Mouse (Mus musculus): ENCODE measurements around the gene Tnfsf14.

Tnfsf14 gene

GRCm38 (mm10) chr17:57201841-57202724, 8.1 kb upstream of the Tnfsf14 start:
- no peak for DNase-seq (ENCODE audit: low read depth, low spot score)

- no peak for DNase-seq (ENCODE audit: low read depth, low spot score)
Observed at GRCm38 (mm10) chr17:57198252-57198651, 4.3 kb upstream of the Tnfsf14 start.

GRCm38 (mm10) chr17:57195326-57196010, 1.5 kb upstream of the Tnfsf14 start:
- DNase-seq (ENCODE audit: low read depth, low spot score): no peak

- no peak for DNase-seq (ENCODE audit: low read depth, low spot score)
Observed at GRCm38 (mm10) chr17:57194771-57195170, 794 bp upstream of the Tnfsf14 start.

- no peak for DNase-seq (ENCODE audit: low read depth, low spot score)
Observed at GRCm38 (mm10) chr17:57188510-57189192, 5.3 kb downstream of the Tnfsf14 start.

GRCm38 (mm10) chr17:57185641-57186040, 8.3 kb downstream of the Tnfsf14 start:
- no peak for DNase-seq (ENCODE audit: low read depth, low spot score)

- no peak for DNase-seq (ENCODE audit: low read depth, low spot score)
Observed at GRCm38 (mm10) chr17:57182871-57183270, 11.1 kb downstream of the Tnfsf14 start.

- no peak for DNase-seq (ENCODE audit: low read depth, low spot score)
Observed at GRCm38 (mm10) chr17:57180363-57180762, 13.6 kb downstream of the Tnfsf14 start.

- no peak for DNase-seq (ENCODE audit: low read depth, low spot score)
Observed at GRCm38 (mm10) chr17:57173351-57173750, 20.6 kb downstream of the Tnfsf14 start.

- no peak for DNase-seq (ENCODE audit: low read depth, low spot score)
Observed at GRCm38 (mm10) chr17:57172378-57172777, 21.6 kb downstream of the Tnfsf14 start.

GRCm38 (mm10) chr17:57170616-57171260, 23.2 kb downstream of the Tnfsf14 start:
- no peak for DNase-seq (ENCODE audit: low read depth, low spot score)

GRCm38 (mm10) chr17:57166800-57167791, 26.9 kb downstream of the Tnfsf14 start:
- peak; percentile 75 for DNase-seq (ENCODE audit: low read depth, low spot score)

GRCm38 (mm10) chr17:57153787-57154186, 40.2 kb downstream of the Tnfsf14 start:
- DNase-seq (ENCODE audit: low read depth, low spot score): no peak

GRCm38 (mm10) chr17:57153006-57153405, 41.0 kb downstream of the Tnfsf14 start:
- DNase-seq (ENCODE audit: low read depth, low spot score): no peak

- no peak for DNase-seq (ENCODE audit: low read depth, low spot score)
Observed at GRCm38 (mm10) chr17:57148994-57149803, 44.8 kb downstream of the Tnfsf14 start, which contains the start of gene Cd70. Gene Cd70, minus strand, starts transcription at chr17:57149777.

GRCm38 (mm10) chr17:57148343-57148742, 45.6 kb downstream of the Tnfsf14 start:
- DNase-seq (ENCODE audit: low read depth, low spot score): no peak

- no peak for DNase-seq (ENCODE audit: low read depth, low spot score)
Observed at GRCm38 (mm10) chr17:57145115-57145514, 48.9 kb downstream of the Tnfsf14 start.

GRCm38 (mm10) chr17:57143704-57144103, 50.3 kb downstream of the Tnfsf14 start:
- no peak for DNase-seq (ENCODE audit: low read depth, low spot score)

GRCm38 (mm10) chr17:57139708-57140107, 54.3 kb downstream of the Tnfsf14 start:
- DNase-seq (ENCODE audit: low read depth, low spot score): no peak
